29 mouse cellular contexts compared by ENCODE assay signal in the genomic region with DNA sequence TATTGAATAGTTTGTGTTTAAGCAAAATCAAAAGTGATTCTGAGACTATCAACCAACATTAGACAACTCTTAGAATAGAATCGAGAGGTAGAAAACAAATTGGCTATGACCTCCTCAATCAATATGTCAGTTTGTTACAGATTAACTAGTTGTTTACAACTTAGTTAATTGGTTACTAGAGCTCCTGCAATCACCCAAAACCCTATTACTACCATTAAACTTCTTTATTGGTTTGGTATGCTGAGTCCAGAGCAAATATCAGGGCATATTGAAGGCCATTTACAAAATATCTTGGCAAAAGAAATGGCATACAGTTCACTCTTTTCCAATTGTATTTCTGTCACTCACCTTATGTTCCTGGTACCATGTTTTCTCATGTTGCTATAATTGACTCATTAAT.
"Had no signal": no experiment of that assay in that cellular context is flagged by ENCODE, and none has a peak within 500 bp of the region (broad histone marks: within the 10 kb centered on the region; RNA-seq: fewer than 3 reads in every experiment).

No protein-coding gene starts in this region.

- H3K27me3 ChIP-seq: embryonic facial prominence, embryonic 12.5 days; embryonic facial prominence, embryonic 13.5 days; embryonic facial prominence, embryonic 15.5 days; forebrain, embryonic 12.5 days; forebrain, embryonic 13.5 days; forebrain, embryonic 15.5 days had no signal

- H3K4me1 ChIP-seq: embryonic facial prominence, embryonic 10.5 days; embryonic facial prominence, embryonic 12.5 days; embryonic facial prominence, embryonic 13.5 days; embryonic facial prominence, embryonic 15.5 days; forebrain, embryonic 10.5 days; forebrain, embryonic 12.5 days; forebrain, embryonic 13.5 days; forebrain, embryonic 15.5 days had no signal

- H3K4me3 ChIP-seq: embryonic facial prominence, embryonic 10.5 days; embryonic facial prominence, embryonic 12.5 days; embryonic facial prominence, embryonic 13.5 days; embryonic facial prominence, embryonic 15.5 days; erythroblast, embryonic 14.5 days; forebrain, embryonic 10.5 days; forebrain, embryonic 12.5 days; forebrain, embryonic 13.5 days; forebrain, embryonic 15.5 days; gastrocnemius, adult 2 months; heart, adult 2 months had no signal

- ATAC-seq: forebrain, embryonic 13.5 days; forebrain, embryonic 14.5 days; forebrain, embryonic 15.5 days; forebrain, embryonic 16.5 days; forebrain, postnatal 0 days had no signal

- DNase-seq: cerebellum, adult 2 months; cerebellum, adult 8-10 months; cerebellum, adult 9-10 months; cerebellum, adult 9-11 months; cerebellum, postnatal 10 days; cerebellum, postnatal 14 days; cerebellum, postnatal 25 days; cerebellum, postnatal 36 days; embryo, embryonic 11 days; forebrain, postnatal 0 days; gastrocnemius, adult 2 months; gastrocnemius, postnatal 10 days; gastrocnemius, postnatal 14 days; gastrocnemius, postnatal 25 days; gastrocnemius, postnatal 36 days; heart, adult 11 months; heart, adult 18-20 months; heart, adult 2 months had no signal

- H3K9ac ChIP-seq: embryonic facial prominence, embryonic 12.5 days; embryonic facial prominence, embryonic 13.5 days; embryonic facial prominence, embryonic 15.5 days; forebrain, embryonic 12.5 days; forebrain, embryonic 13.5 days; forebrain, embryonic 15.5 days; forebrain, postnatal 0 days had no signal

- H3K27ac ChIP-seq: embryonic facial prominence, embryonic 10.5 days; embryonic facial prominence, embryonic 12.5 days; embryonic facial prominence, embryonic 13.5 days; embryonic facial prominence, embryonic 15.5 days; forebrain, embryonic 10.5 days; forebrain, embryonic 12.5 days; forebrain, embryonic 13.5 days; forebrain, embryonic 15.5 days; gastrocnemius, adult 2 months; heart, adult 2 months had no signal

- H3K36me3 ChIP-seq: embryonic facial prominence, embryonic 10.5 days; embryonic facial prominence, embryonic 12.5 days; embryonic facial prominence, embryonic 13.5 days; embryonic facial prominence, embryonic 15.5 days; forebrain, embryonic 10.5 days; forebrain, embryonic 12.5 days; forebrain, embryonic 15.5 days had no signal

- H3K4me2 ChIP-seq: embryonic facial prominence, embryonic 12.5 days; embryonic facial prominence, embryonic 13.5 days; embryonic facial prominence, embryonic 15.5 days; forebrain, embryonic 12.5 days; forebrain, embryonic 13.5 days; forebrain, embryonic 15.5 days had no signal

- H3K9me3 ChIP-seq: embryonic facial prominence, embryonic 10.5 days; embryonic facial prominence, embryonic 12.5 days; embryonic facial prominence, embryonic 13.5 days; embryonic facial prominence, embryonic 15.5 days; forebrain, embryonic 10.5 days; forebrain, embryonic 12.5 days; forebrain, embryonic 13.5 days; forebrain, embryonic 15.5 days had no signal
